Mouse (Mus musculus): ENCODE measurements around the gene Clk4.
A peak's percentile ranks its signal among the peaks of the same experiment; 100 is the strongest.

Clk4 gene

GRCm38 (mm10) chr11:51311846-51312245 is 50.3 kb downstream of the Clk4 start:
- no peak for DNase-seq

GRCm38 (mm10) chr11:51315991-51316810 is 54.7 kb downstream of the Clk4 start:
- DNase-seq = peak; percentile 31 to 40

GRCm38 (mm10) chr11:51320609-51321008 is 59.1 kb downstream of the Clk4 start:
- DNase-seq = no peak

GRCm38 (mm10) chr11:51326908-51327307 is 65.4 kb downstream of the Clk4 start:
- no peak for DNase-seq

GRCm38 (mm10) chr11:51328387-51328942 is 66.9 kb downstream of the Clk4 start:
- DNase-seq = peak in 1 of 2 experiments; percentile 31

GRCm38 (mm10) chr11:51329837-51330714 is 68.5 kb downstream of the Clk4 start:
- DNase-seq = no peak

Measured in cerebellum, postnatal 36 days (tissue).